Mouse (Mus musculus): ENCODE data around the gene Rbfox3. TPM values are rescaled to one million over a fixed set of nuclear protein-coding genes. Genes with fewer than 3 reads are reported as not detected.

Gene Rbfox3
- polyA plus RNA-seq, 1 experiment from 2014 or later: 0.13 TPM

GRCm38 (mm10) chr11:118714601-118715524, 196.5 kb downstream of the Rbfox3 start:
- 76% methylated on average over 26 of the region's 26 CpGs for WGBS

GRCm38 (mm10) chr11:118712761-118713160, 198.6 kb downstream of the Rbfox3 start:
- H3K4me3 ChIP-seq (ENCODE audit: low read depth, low read length): no peak overlapping the region
- WGBS: 72% methylated on average over 4 of the region's 4 CpGs
- no peaks in the 10 kb centered on the region for H3K36me3 ChIP-seq (ENCODE audit: insufficient read depth)
- H3K27me3 ChIP-seq (ENCODE audit: insufficient read depth, low read length): no peaks in the 10 kb centered on the region
- H3K9me3 ChIP-seq (ENCODE audit: low read depth, low read length): no peaks in the 10 kb centered on the region
- DNase-seq: no peak
- H3K27ac ChIP-seq (ENCODE audit: low read depth): no peak overlapping the region
- no peak overlapping the region for H3K4me2 ChIP-seq
- ATAC-seq (ENCODE audit: insufficient read depth): no peak
- H3K9ac ChIP-seq: no peak overlapping the region
- no peak for TF ChIP-seq CTCF (IDR thresholded peaks at IDR 0.05; ENCODE audit: low read depth)
- H3K4me1 ChIP-seq (ENCODE audit: insufficient read depth): no peaks in the 10 kb centered on the region

More at GRCm38 (mm10) chr11:118714601-118715524, 196.5 kb downstream of the Rbfox3 start:
- Histone ChIP-seq H3K27ac (ENCODE audit: low read depth) (no peak overlapping the region), H3K9me3 (ENCODE audit: low read depth, low read length) (no peaks in the 10 kb centered on the region), H3K4me2 (no peak overlapping the region), H3K9ac (no peak overlapping the region), H3K36me3 (ENCODE audit: insufficient read depth) (no peaks in the 10 kb centered on the region), H3K4me3 (ENCODE audit: low read depth, low read length) (no peak overlapping the region), H3K27me3 (ENCODE audit: insufficient read depth, low read length) (no peaks in the 10 kb centered on the region), H3K4me1 (ENCODE audit: insufficient read depth) (no peaks in the 10 kb centered on the region)
- DNase-seq: no peak
- TF ChIP-seq CTCF (IDR thresholded peaks at IDR 0.05; ENCODE audit: low read depth): no peak
- ATAC-seq (ENCODE audit: insufficient read depth): no peak

GRCm38 (mm10) chr11:118712058-118712457, 199.3 kb downstream of the Rbfox3 start:
- Histone ChIP-seq H3K9me3 (ENCODE audit: low read depth, low read length) (no peaks in the 10 kb centered on the region), H3K4me3 (ENCODE audit: low read depth, low read length) (no peak overlapping the region), H3K4me1 (ENCODE audit: insufficient read depth) (no peaks in the 10 kb centered on the region), H3K27ac (ENCODE audit: low read depth) (no peak overlapping the region), H3K9ac (no peak overlapping the region), H3K4me2 (no peak overlapping the region), H3K27me3 (ENCODE audit: insufficient read depth, low read length) (no peaks in the 10 kb centered on the region), H3K36me3 (ENCODE audit: insufficient read depth) (no peaks in the 10 kb centered on the region)
- no peak for TF ChIP-seq CTCF (IDR thresholded peaks at IDR 0.05; ENCODE audit: low read depth)
- DNase-seq (no peak), ATAC-seq (ENCODE audit: insufficient read depth) (no peak)
- 79% methylated on average over 9 of the region's 9 CpGs for WGBS

- Histone ChIP-seq H3K4me3 (ENCODE audit: low read depth, low read length) (no peak overlapping the region), H3K36me3 (ENCODE audit: insufficient read depth) (no peaks in the 10 kb centered on the region), H3K9ac (no peak overlapping the region), H3K27ac (ENCODE audit: low read depth) (no peak overlapping the region), H3K27me3 (ENCODE audit: insufficient read depth, low read length) (no peaks in the 10 kb centered on the region), H3K4me1 (ENCODE audit: insufficient read depth) (no peaks in the 10 kb centered on the region), H3K9me3 (ENCODE audit: low read depth, low read length) (no peaks in the 10 kb centered on the region), H3K4me2 (no peak overlapping the region)
- TF ChIP-seq CTCF (IDR thresholded peaks at IDR 0.05; ENCODE audit: low read depth): no peak
- ATAC-seq (ENCODE audit: insufficient read depth): no peak
- 65% methylated on average over 5 of the region's 5 CpGs for WGBS
- no peak for DNase-seq
Observed at GRCm38 (mm10) chr11:118710035-118710434, 201.4 kb downstream of the Rbfox3 start.

GRCm38 (mm10) chr11:118696226-118696930, 215.0 kb downstream of the Rbfox3 start:
- DNase-seq (no peak), ATAC-seq (ENCODE audit: insufficient read depth) (no peak)
- Histone ChIP-seq H3K27me3 (ENCODE audit: insufficient read depth, low read length) (no peaks in the 10 kb centered on the region), H3K4me2 (no peak overlapping the region), H3K27ac (ENCODE audit: low read depth) (no peak overlapping the region), H3K4me1 (ENCODE audit: insufficient read depth) (no peaks in the 10 kb centered on the region), H3K9me3 (ENCODE audit: low read depth, low read length) (no peaks in the 10 kb centered on the region), H3K9ac (no peak overlapping the region), H3K36me3 (ENCODE audit: insufficient read depth) (no peaks in the 10 kb centered on the region), H3K4me3 (ENCODE audit: low read depth, low read length) (no peak overlapping the region)
- TF ChIP-seq CTCF (IDR thresholded peaks at IDR 0.05; ENCODE audit: low read depth): no peak
- WGBS: 47% methylated on average over 16 of the region's 16 CpGs

GRCm38 (mm10) chr11:118693276-118693675, 218.1 kb downstream of the Rbfox3 start:
- no peak for TF ChIP-seq CTCF (IDR thresholded peaks at IDR 0.05; ENCODE audit: low read depth)
- Histone ChIP-seq H3K27ac (ENCODE audit: low read depth) (no peak overlapping the region), H3K4me2 (no peak overlapping the region), H3K4me1 (ENCODE audit: insufficient read depth) (no peaks in the 10 kb centered on the region), H3K9ac (no peak overlapping the region), H3K4me3 (ENCODE audit: low read depth, low read length) (no peak overlapping the region), H3K27me3 (ENCODE audit: insufficient read depth, low read length) (no peaks in the 10 kb centered on the region), H3K36me3 (ENCODE audit: insufficient read depth) (no peaks in the 10 kb centered on the region), H3K9me3 (ENCODE audit: low read depth, low read length) (no peaks in the 10 kb centered on the region)
- WGBS: 80% methylated on average over 7 of the region's 7 CpGs
- no peak for ATAC-seq (ENCODE audit: insufficient read depth)
- no peak for DNase-seq

GRCm38 (mm10) chr11:118690262-118690661, 221.1 kb downstream of the Rbfox3 start:
- no peaks in the 10 kb centered on the region for H3K9me3 ChIP-seq (ENCODE audit: low read depth, low read length)
- H3K4me3 ChIP-seq (ENCODE audit: low read depth, low read length): no peak overlapping the region
- ATAC-seq (ENCODE audit: insufficient read depth) (no peak), DNase-seq (no peak)
- H3K36me3 ChIP-seq (ENCODE audit: insufficient read depth): no peaks in the 10 kb centered on the region
- H3K9ac ChIP-seq: no peak overlapping the region
- no peak overlapping the region for H3K27ac ChIP-seq (ENCODE audit: low read depth)
- H3K4me2 ChIP-seq: no peak overlapping the region
- no peak for TF ChIP-seq CTCF (IDR thresholded peaks at IDR 0.05; ENCODE audit: low read depth)
- no peaks in the 10 kb centered on the region for H3K27me3 ChIP-seq (ENCODE audit: insufficient read depth, low read length)
- no peaks in the 10 kb centered on the region for H3K4me1 ChIP-seq (ENCODE audit: insufficient read depth)
- 83% methylated on average over 8 of the region's 8 CpGs for WGBS
